Comparison of ENCODE assay signal across 8 mouse cellular contexts in the genomic region with DNA sequence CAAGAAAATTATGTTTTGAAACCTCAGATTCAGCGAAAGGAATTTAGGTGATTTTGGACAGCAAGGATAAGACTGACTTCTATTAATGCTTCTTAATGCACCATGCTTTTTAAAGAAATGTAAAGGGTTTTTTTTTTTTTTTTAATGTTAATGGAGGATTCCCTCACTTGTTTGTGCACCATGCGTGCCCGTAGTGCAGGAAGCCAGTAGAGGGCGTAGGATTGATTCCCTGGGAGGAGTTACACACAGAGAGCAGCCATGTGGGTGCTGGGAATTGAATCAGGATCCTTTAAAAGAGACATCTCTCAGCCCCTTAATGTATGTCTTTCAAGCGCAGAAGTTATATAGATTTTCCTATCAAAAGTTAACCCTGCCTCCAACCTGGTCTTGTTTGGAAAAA. TPM values are rescaled to one million over a fixed set of nuclear protein-coding genes. Genes with fewer than 3 reads are reported as not detected.
DNase-seq lines count a peak whose midpoint lies in the region; ATAC-seq lines count a peak whose summit lies in the region.

No protein-coding gene starts in this region.

- 15% methylated on average over 5 of the region's 5 CpGs for WGBS in embryonic facial prominence, embryonic 11.5 days
- WGBS in hindbrain, embryonic 13.5 days, result 17% methylated on average over 5 of the region's 5 CpGs
- WGBS in liver, embryonic 11.5 days, result 10% methylated on average over 5 of the region's 5 CpGs

- no peak for ATAC-seq in embryonic facial prominence, embryonic 11.5 days (replicated peaks; ENCODE audit: insufficient number of reproducible peaks, low FRiP score, low TSS enrichment, low read depth)
- no peak for ATAC-seq in hindbrain, embryonic 13.5 days (ENCODE audit: low FRiP score)
- ATAC-seq in liver, embryonic 11.5 days (replicated peaks; ENCODE audit: low FRiP score), result no peak

- H3K27ac ChIP-seq in embryonic facial prominence, embryonic 11.5 days (replicated peaks; ENCODE audit: low read depth, low read length), result no peak overlapping the region
- 0 out of 2 replicates have a peak overlapping the region, but pooled peaks have one; percentile 95 for H3K27ac ChIP-seq in hindbrain, embryonic 13.5 days
- peak overlapping the region; percentile 91; the same call in 1 of the 2 replicates for H3K27ac ChIP-seq in liver, embryonic 11.5 days (ENCODE audit: low read depth, low read length)

- H3K36me3 ChIP-seq in embryonic facial prominence, embryonic 11.5 days (replicated peaks; ENCODE audit: control insufficient read depth, insufficient read depth, low read depth, low read length), result no peaks in the 10 kb centered on the region
- H3K36me3 ChIP-seq in hindbrain, embryonic 13.5 days, result peaks cover under 1% of the 10 kb centered on the region; the same call in 1 of the 2 replicates
- H3K36me3 ChIP-seq in liver, embryonic 11.5 days (ENCODE audit: control insufficient read depth, insufficient read depth, low read length), result peaks cover 5% of the 10 kb centered on the region; the same call in 1 of the 2 replicates

- H3K9ac ChIP-seq in embryonic facial prominence, embryonic 11.5 days (replicated peaks; ENCODE audit: low read length), result peak overlapping the region; percentile 96
- H3K9ac ChIP-seq in hindbrain, embryonic 13.5 days, result peak overlapping the region; percentile 93; the same call in 1 of the 2 replicates
- H3K9ac ChIP-seq in liver, embryonic 11.5 days (ENCODE audit: low read depth, low read length), result peak overlapping the region; percentile 78

- H3K4me3 ChIP-seq in embryonic facial prominence, embryonic 11.5 days (ENCODE audit: low read depth, low read length), result peak overlapping the region; percentile 92
- peak overlapping the region; percentile 98 for H3K4me3 ChIP-seq in hindbrain, embryonic 13.5 days
- H3K4me3 ChIP-seq in liver, embryonic 11.5 days (ENCODE audit: low read depth, low read length), result peak overlapping the region; percentile 76

- H3K4me2 ChIP-seq in embryonic facial prominence, embryonic 11.5 days (ENCODE audit: low read depth, low read length), result peak overlapping the region; percentile 53
- peak overlapping the region; percentile 80 for H3K4me2 ChIP-seq in hindbrain, embryonic 13.5 days
- H3K4me2 ChIP-seq in liver, embryonic 11.5 days, result peak overlapping the region; percentile 87

- no peaks in the 10 kb centered on the region for H3K4me1 ChIP-seq in embryonic facial prominence, embryonic 11.5 days (ENCODE audit: control insufficient read depth, insufficient read depth, low read length)
- H3K4me1 ChIP-seq in hindbrain, embryonic 13.5 days (replicated peaks), result peaks cover 31% of the 10 kb centered on the region
- H3K4me1 ChIP-seq in liver, embryonic 11.5 days (replicated peaks; ENCODE audit: control insufficient read depth, insufficient read depth, low read length), result peaks cover 5% of the 10 kb centered on the region; the same call in 1 of the 2 replicates

- DNase-seq in 416B (ENCODE audit: low read depth) (peak; percentile 79), ES-CJ7 (ENCODE audit: low read depth, low spot score) (peak; percentile 92)
- peak; percentile 61 for DNase-seq in embryonic facial prominence, embryonic 11.5 days (ENCODE audit: low spot score)
- no peak for DNase-seq in liver, embryonic 11.5 days (ENCODE audit: low spot score)
- DNase-seq in naive thymus-derived CD4-positive, alpha-beta T cell, adult 2 months (ENCODE audit: low read depth), result peak; percentile 45
- DNase-seq in frontal cortex, postnatal 25 days (ENCODE audit: low spot score in 2 of 2), result no peak
- no peak for DNase-seq in frontal cortex, postnatal 36 days (ENCODE audit: low spot score in 2 of 2)

- no peaks in the 10 kb centered on the region for H3K9me3 ChIP-seq in embryonic facial prominence, embryonic 11.5 days (replicated peaks; ENCODE audit: control insufficient read depth, low read length)
- no peaks in the 10 kb centered on the region for H3K9me3 ChIP-seq in hindbrain, embryonic 13.5 days
- no peaks in the 10 kb centered on the region for H3K9me3 ChIP-seq in liver, embryonic 11.5 days (ENCODE audit: control insufficient read depth, low read length)

- no peaks in the 10 kb centered on the region for H3K27me3 ChIP-seq in embryonic facial prominence, embryonic 11.5 days (ENCODE audit: control insufficient read depth, insufficient read depth, low read length)
- no peaks in the 10 kb centered on the region for H3K27me3 ChIP-seq in hindbrain, embryonic 13.5 days
- no peaks in the 10 kb centered on the region for H3K27me3 ChIP-seq in liver, embryonic 11.5 days (replicated peaks; ENCODE audit: control insufficient read depth, insufficient read depth, low read length)

RNA-seq across cellular contexts. Expression of a gene that starts 1.1 kb away (rescaled TPM):
- polyA plus RNA-seq in embryonic facial prominence, embryonic 11.5 days (2014; fragmentation: Nextera tagmentation; extraction: Ambion mirVana), result 53.4 and 57.9 TPM in 2 replicates
- 30.0 and 33.4 TPM in 2 replicates for polyA plus RNA-seq in hindbrain, embryonic 13.5 days (2015; fragmentation: Nextera tagmentation; extraction: Ambion mirVana)
- polyA plus RNA-seq in liver, embryonic 11.5 days (2014; fragmentation: Nextera tagmentation; extraction: Ambion mirVana), result 46.1 and 48.8 TPM in 2 replicates

RNA-seq across cellular contexts. Expression of a gene that starts 41.0 kb away (rescaled TPM):
- polyA plus RNA-seq in embryonic facial prominence, embryonic 11.5 days (2014; fragmentation: Nextera tagmentation; extraction: Ambion mirVana), result 0.45 TPM in 1 of 2 replicates, not detected in the other
- polyA plus RNA-seq in hindbrain, embryonic 13.5 days (2015; fragmentation: Nextera tagmentation; extraction: Ambion mirVana), result 0.17 and 0.57 TPM in 2 replicates
- 0.16 and 0.30 TPM in 2 replicates for polyA plus RNA-seq in liver, embryonic 11.5 days (2014; fragmentation: Nextera tagmentation; extraction: Ambion mirVana)

Comparison
In these comparisons a context has a peak if more than half of its experiments do, and no peak if none do; other contexts are left out.
1. DNase-seq: peak in 416B (single experiment), ES-CJ7 (single experiment), embryonic facial prominence, embryonic 11.5 days (single experiment) and naive thymus-derived CD4-positive, alpha-beta T cell, adult 2 months (single experiment); none in liver, embryonic 11.5 days (single experiment), frontal cortex, postnatal 25 days (0 of 2) and frontal cortex, postnatal 36 days (0 of 2).
2. Peak in every context shown above with its lines, with median percentiles within 50 percentile points of each other: H3K4me2 ChIP-seq, H3K4me3 ChIP-seq and H3K9ac ChIP-seq.